Mouse (Mus musculus) midbrain, embryonic 14.5 days (tissue): ENCODE data around the gene Scn11a. TPM values are rescaled to one million over a fixed set of nuclear protein-coding genes. Genes with fewer than 3 reads are reported as not detected.
A peak's percentile ranks its signal among the peaks of the same experiment; 100 is the strongest.

ENCODE experiments used
- ATAC-seq: fragments of 200-750 bp; cut with Nextera tagmentation; 2 replicates; pipeline ENCODE4 v1.8.0; 2017; ENCODE audit warnings: moderate number of reproducible peaks, moderate library complexity; ENCODE audit not compliant: low FRiP score, low TSS enrichment
- DNase-seq: peaks from one replicate; pipeline ENCODE4 v3.0.0-alpha.2; 2015
- H3K27ac ChIP-seq: fragments of 300-500 bp; sonication (generic); replicated peaks from 2 replicates; pipeline ENCODE4 v1.5.1; 2014; ENCODE audit warnings: mild to moderate bottlenecking, low read depth, low read length, moderate library complexity
- H3K27me3 ChIP-seq: fragments of 300-500 bp; sonication (generic); 2 replicates; pipeline ENCODE4 v1.6.1; 2014; ENCODE audit warnings: low read length, control low read depth, mixed read lengths; ENCODE audit not compliant: control insufficient read depth, insufficient read depth
- H3K36me3 ChIP-seq: fragments of 300-500 bp; sonication (generic); 2 replicates; pipeline ENCODE4 v1.6.1; 2014; ENCODE audit warnings: low read length, control low read depth; ENCODE audit not compliant: control insufficient read depth, insufficient read depth
- H3K4me1 ChIP-seq: fragments of 300-500 bp; sonication (generic); 2 replicates; pipeline ENCODE4 v1.6.1; 2014; ENCODE audit warnings: mild to moderate bottlenecking, antibody characterized with exemption, low read length, control low read depth; ENCODE audit not compliant: control insufficient read depth, insufficient read depth
- H3K4me2 ChIP-seq: fragments of 300-500 bp; sonication (generic); 2 replicates; pipeline ENCODE4 v1.6.1; 2014; ENCODE audit warnings: mild to moderate bottlenecking, low read length, moderate library complexity
- H3K4me3 ChIP-seq: fragments of 300-500 bp; sonication (generic); replicated peaks from 2 replicates; pipeline ENCODE4 v1.5.1; 2014; ENCODE audit warnings: low read depth, low read length
- H3K9ac ChIP-seq: fragments of 300-500 bp; sonication (generic); replicated peaks from 2 replicates; pipeline ENCODE4 v1.6.1; 2014; ENCODE audit warnings: mild to moderate bottlenecking, low read length, moderate library complexity
- H3K9me3 ChIP-seq: fragments of 300-500 bp; sonication (generic); 2 replicates; pipeline ENCODE4 v1.6.1; 2016; ENCODE audit warnings: low read length, control low read depth, mixed read lengths; ENCODE audit not compliant: control insufficient read depth
- WGBS: fragments of 180-500 bp; shearing (Covaris S2); extraction: QIAGEN DNeasy Blood & Tissue Kit; methylation state at CpG from one replicate; pipeline ENCODE4 v1.1.7; 2014; 5-methylcytosine and 5-hydroxymethylcytosine counted together
- polyA plus RNA-seq: library from polyadenylated mRNA; unstranded; fragments of >200 nt; fragmentation: Nextera tagmentation; extraction: Ambion mirVana; gene quantifications from 2 replicates; pipeline ENCODE4 v1.2.1, GENCODE M21; 2014

Gene Scn11a
- 0.13 and 0.29 TPM in 2 replicates for polyA plus RNA-seq

DNA sequence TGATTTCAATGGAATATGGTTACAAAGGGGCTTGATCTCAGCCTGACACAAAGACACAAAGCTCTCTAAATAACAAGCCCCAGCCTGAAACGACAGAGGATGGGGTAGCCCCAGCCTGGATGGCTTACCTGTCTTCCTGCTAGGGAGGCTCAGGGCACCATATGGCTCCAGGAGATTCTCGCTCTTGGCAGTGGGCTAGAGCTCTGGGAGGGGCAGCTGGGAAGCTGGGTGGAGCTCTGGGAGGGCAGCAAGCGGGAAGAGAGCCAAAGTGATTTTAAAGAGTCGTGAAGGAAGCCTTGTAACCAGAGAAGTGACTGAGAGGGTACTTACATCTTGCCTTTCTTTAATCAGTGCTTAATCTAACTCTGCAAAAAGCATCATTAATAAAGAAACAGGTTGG, at the start of gene Scn11a:
Scn11a (minus strand) TSS at position 160 of the 400 bp plus-strand sequence.
- no peak within 1 kb of the TSS for H3K4me3 ChIP-seq
- H3K4me2 ChIP-seq, result no peak within 1 kb of the TSS
- DNase-seq (no peak), ATAC-seq (no peak)
- no peaks in the 10 kb centered on the region for H3K27me3 ChIP-seq
- H3K4me1 ChIP-seq, result no peaks in the 10 kb centered on the region
- no peak within 1 kb of the TSS for H3K9ac ChIP-seq
- 59% methylated on average over 4 of the region's 4 CpGs for WGBS
- H3K27ac ChIP-seq, result no peak within 1 kb of the TSS
- H3K9me3 ChIP-seq, result no peaks in the 10 kb centered on the region
- H3K36me3 ChIP-seq, result no peaks in the 10 kb centered on the region

DNA sequence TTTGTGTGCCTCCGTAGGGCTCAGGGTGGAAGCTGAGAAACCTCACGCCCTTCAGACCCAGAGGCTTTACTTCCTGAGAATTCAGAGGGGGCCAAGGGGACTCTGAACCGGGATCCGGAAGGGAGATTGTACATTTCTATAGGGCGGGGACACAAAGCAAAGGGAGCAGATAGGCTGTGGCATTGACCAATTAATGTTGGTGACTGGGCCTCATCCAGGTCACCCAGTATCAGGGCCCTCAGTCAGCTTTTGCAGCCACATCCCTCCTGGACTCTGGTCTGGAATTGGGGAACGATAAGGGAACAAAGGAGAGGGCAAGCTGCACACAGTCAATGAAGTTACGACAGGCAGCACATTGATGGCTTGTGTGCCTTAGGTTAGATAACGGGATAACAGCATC, 28.9 kb upstream of the Scn11a start:
- WGBS, result 74% methylated on average over 8 of the region's 8 CpGs
- Histone ChIP-seq H3K4me3 (no peak overlapping the region), H3K36me3 (no peaks in the 10 kb centered on the region), H3K9me3 (no peaks in the 10 kb centered on the region), H3K4me2 (no peak overlapping the region), H3K9ac (no peak overlapping the region), H3K4me1 (peaks cover 4% of the 10 kb centered on the region; the same call in 1 of the 2 replicates), H3K27ac (no peak overlapping the region), H3K27me3 (no peaks in the 10 kb centered on the region)
- DNase-seq (no peak), ATAC-seq (no peak)

DNA sequence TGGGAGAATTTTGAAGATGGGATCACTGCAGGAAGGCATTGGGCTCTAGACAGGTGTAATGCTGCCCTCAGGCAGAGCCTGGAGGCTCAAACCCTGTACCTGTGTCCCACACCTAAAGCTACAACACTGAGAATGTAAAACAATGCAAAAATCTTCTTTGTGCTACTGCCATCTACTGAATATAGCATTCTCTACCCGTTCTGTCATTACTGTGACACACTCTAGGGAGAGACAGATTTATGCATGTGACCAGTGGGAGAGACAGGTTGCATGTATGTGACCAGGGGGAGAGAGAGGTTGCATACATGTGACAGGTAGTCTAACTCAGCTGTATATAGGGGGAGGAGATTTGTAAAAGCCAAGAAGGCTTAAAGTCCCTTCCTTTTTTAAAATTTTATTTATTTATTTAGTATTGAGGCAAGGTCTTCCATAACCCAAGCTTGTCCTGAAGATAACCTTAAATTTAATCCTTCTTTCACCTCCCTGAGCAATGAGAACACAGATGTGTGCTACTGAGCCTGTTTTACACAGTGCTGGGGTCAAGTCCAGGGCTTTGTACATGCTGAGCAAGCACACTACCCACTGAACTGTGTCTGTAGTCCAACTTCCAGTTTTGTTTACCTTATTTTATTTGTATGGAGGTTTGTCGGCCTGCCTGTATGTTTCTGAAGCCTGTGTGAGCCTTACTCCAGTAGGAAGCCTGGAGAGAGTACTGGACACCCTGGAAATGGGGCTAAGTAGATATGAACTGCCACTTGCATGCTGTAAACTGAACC, 28.0 kb upstream of the Scn11a start:
- Histone ChIP-seq H3K36me3 (no peaks in the 10 kb centered on the region), H3K27me3 (no peaks in the 10 kb centered on the region), H3K9ac (no peak overlapping the region), H3K27ac (peak overlapping the region; percentile 43; the same call in 1 of the 2 replicates), H3K4me3 (no peak overlapping the region), H3K9me3 (no peaks in the 10 kb centered on the region), H3K4me2 (no peak overlapping the region), H3K4me1 (peaks cover 4% of the 10 kb centered on the region; the same call in 1 of the 2 replicates)
- DNase-seq (no peak), ATAC-seq (no peak)
- WGBS, result 68% methylated on average over 2 of the region's 2 CpGs

DNA sequence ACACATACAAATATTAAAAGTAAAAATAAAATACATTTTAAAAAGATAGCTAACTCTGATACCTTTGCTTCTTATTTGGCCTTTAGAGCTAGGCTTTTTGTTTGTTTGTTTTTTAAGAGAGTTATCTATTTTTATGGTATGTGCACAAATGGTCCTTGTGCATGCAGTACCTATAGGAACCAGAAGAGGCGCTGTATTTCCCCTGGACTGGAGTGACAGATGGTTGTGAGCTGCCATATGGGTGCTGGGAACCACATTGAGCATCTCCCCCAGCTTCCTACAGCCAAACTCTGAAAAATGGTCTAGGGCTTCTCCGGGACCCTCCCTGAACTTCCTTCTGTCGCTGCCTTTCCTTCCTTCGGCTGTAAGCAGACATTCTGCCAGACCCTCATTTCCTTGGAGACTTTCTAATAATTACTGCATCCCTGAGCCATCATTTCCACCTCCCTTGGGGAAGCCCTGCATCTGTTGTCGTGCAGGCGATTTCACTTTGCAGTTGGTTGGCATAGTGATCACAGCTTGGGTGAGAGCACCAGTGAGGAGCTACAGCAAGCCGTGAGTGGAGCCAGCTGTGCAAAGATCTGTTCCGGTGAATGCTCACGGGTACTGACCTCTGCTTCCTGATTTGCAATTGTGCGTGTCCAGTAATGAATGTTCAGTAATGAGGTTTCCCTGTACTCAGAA, 27.2 kb upstream of the Scn11a start:
- H3K36me3 ChIP-seq, result no peaks in the 10 kb centered on the region
- 47% methylated on average over 10 of the region's 10 CpGs for WGBS
- H3K4me2 ChIP-seq, result no peak overlapping the region
- H3K9ac ChIP-seq, result no peak overlapping the region
- DNase-seq (peak; percentile 59), ATAC-seq (no peak)
- peak overlapping the region; percentile 43; the same call in 1 of the 2 replicates for H3K27ac ChIP-seq
- H3K4me3 ChIP-seq, result no peak overlapping the region
- H3K4me1 ChIP-seq, result peaks cover 4% of the 10 kb centered on the region; the same call in 1 of the 2 replicates
- no peaks in the 10 kb centered on the region for H3K9me3 ChIP-seq
- H3K27me3 ChIP-seq, result no peaks in the 10 kb centered on the region

DNA sequence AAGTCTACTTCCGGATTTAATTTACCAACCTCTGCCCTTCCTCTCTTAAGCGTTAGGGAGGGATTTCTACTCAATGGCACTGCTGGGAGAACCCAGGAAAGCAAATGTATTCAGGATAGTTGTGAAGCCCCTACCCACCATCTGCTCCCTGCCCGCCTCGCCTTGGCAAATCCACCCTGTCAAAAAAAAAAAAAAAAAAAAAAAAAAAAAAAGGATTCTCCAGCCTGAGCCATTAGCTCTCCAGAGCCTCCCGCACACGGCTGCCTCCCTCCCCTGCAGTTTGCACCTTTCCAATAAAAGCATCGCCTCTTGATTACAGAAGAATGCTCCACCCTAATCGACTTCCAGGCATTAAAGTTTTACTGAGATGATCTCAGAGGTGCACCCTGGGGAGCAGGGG, 24.0 kb upstream of the Scn11a start:
- no peak overlapping the region for H3K9ac ChIP-seq
- no peak for DNase-seq

DNA sequence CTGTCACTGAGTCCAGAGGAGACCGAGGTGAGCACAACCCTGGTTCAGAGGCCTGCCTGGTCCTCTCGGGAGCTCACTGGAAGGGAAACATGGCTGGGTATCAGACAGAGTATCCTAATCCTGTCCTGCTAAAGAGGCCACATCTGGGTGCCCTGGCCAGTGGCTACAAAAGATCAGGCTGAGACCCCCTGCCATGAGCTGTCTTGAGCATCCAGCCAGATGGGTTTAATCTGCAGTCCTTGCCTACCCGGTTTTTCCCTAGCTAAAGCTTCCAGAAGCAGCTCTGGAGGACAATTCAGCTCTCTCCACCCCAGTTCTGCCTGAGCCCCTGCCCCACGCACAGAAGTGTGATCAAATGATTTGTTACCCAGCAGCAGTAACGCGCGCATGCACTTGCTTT, 23.4 kb upstream of the Scn11a start:
- no peak overlapping the region for H3K27ac ChIP-seq
- no peak overlapping the region for H3K4me3 ChIP-seq
- WGBS, result 28% methylated on average over 7 of the region's 7 CpGs
- no peak overlapping the region for H3K4me2 ChIP-seq
- no peaks in the 10 kb centered on the region for H3K9me3 ChIP-seq
- ATAC-seq, result no peak
- H3K9ac ChIP-seq, result no peak overlapping the region
- no peak for DNase-seq
- peaks cover 4% of the 10 kb centered on the region; the same call in 1 of the 2 replicates for H3K4me1 ChIP-seq
- H3K27me3 ChIP-seq, result no peaks in the 10 kb centered on the region
- H3K36me3 ChIP-seq, result no peaks in the 10 kb centered on the region

More for the DNA sequence above, 24.0 kb upstream of the Scn11a start:
- peaks cover 4% of the 10 kb centered on the region; the same call in 1 of the 2 replicates for H3K4me1 ChIP-seq
- H3K4me2 ChIP-seq, result no peak overlapping the region
- no peaks in the 10 kb centered on the region for H3K27me3 ChIP-seq
- H3K4me3 ChIP-seq, result no peak overlapping the region
- H3K36me3 ChIP-seq, result no peaks in the 10 kb centered on the region
- ATAC-seq, result no peak
- 12% methylated on average over 8 of the region's 8 CpGs for WGBS
- no peak overlapping the region for H3K27ac ChIP-seq
- H3K9me3 ChIP-seq, result no peaks in the 10 kb centered on the region

DNA sequence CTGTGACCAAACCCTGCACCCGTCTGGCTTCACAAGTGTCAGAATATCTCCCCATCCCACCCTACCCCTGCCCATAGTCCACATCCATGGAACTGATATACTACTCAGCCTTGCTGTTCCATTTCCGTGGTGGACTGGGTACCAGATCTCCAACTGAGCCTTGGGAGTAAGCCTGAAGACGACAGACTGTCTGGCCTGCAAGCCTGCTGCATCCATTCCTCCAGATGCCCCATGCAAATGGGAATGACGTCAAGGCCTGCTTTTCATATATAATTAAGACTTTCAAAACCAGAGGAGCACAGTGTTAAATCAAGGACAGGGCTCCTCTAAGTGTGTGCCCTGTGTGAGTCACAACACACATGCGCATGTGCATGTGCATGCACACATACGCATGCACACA, 21.9 kb upstream of the Scn11a start:
- no peak for ATAC-seq
- H3K27ac ChIP-seq, result no peak overlapping the region
- no peak overlapping the region for H3K9ac ChIP-seq
- no peaks in the 10 kb centered on the region for H3K36me3 ChIP-seq
- no peaks in the 10 kb centered on the region for H3K9me3 ChIP-seq
- no peaks in the 10 kb centered on the region for H3K27me3 ChIP-seq
- DNase-seq, result no peak
- 67% methylated on average over 6 of the region's 6 CpGs for WGBS
- peaks cover 9% of the 10 kb centered on the region for H3K4me1 ChIP-seq
- no peak overlapping the region for H3K4me3 ChIP-seq
- no peak overlapping the region for H3K4me2 ChIP-seq

GRCm38 (mm10) chr9:119844724-119845123, 19.5 kb upstream of the Scn11a start:
- WGBS, result 45% methylated on average over 5 of the region's 5 CpGs
- H3K9me3 ChIP-seq, result no peaks in the 10 kb centered on the region
- H3K27me3 ChIP-seq, result no peaks in the 10 kb centered on the region
- no peak for ATAC-seq
- H3K27ac ChIP-seq, result no peak overlapping the region
- H3K4me1 ChIP-seq, result peaks cover 10% of the 10 kb centered on the region
- no peak overlapping the region for H3K4me3 ChIP-seq
- H3K4me2 ChIP-seq, result no peak overlapping the region
- DNase-seq, result no peak
- H3K9ac ChIP-seq, result no peak overlapping the region
- H3K36me3 ChIP-seq, result no peaks in the 10 kb centered on the region
